Mouse (Mus musculus) megakaryocyte, embryonic 14.5 days (primary cell): Measurements from ENCODE around the gene Rac1.

Experiments
- FLI1 ChIP-seq: IDR thresholded peaks from 2 replicates; pipeline ENCODE4 v1.6.1; 2012; ENCODE audit warnings: low read length, inconsistent platforms, mixed read lengths
- GATA1 ChIP-seq: IDR thresholded peaks from 3 replicates; pipeline ENCODE4 v1.6.1; 2012; ENCODE audit warnings: mixed read lengths, low read length, inconsistent platforms, borderline replicate concordance

DNA sequence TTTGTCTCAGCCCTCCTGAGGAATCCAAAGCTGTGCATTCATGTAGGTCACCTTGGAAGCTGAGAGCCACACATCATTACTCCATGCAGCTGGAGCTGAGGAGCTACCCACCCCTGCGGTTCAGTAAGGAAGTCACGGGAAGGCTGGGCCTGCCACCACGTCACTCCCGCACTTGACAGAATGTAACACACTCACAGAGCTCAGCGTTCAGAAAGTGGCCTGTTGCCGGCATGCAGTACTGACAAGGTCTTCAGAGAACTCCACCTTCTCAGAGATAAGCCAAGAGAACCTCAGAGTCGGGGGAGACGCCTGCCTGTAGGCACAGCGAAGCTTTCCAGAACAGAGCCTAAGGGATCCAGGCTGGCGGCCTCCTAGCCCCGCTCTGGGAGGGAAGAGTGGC, 18.1 kb downstream of the Rac1 start:
- TF ChIP-seq GATA1 (no peak), FLI1 (no peak)
